Mouse (Mus musculus) heart, postnatal 0 days (tissue): ENCODE data around the gene Cox4i1. TPM values are rescaled to one million over a fixed set of nuclear protein-coding genes. Genes with fewer than 3 reads are reported as not detected.

ENCODE experiments used
- ATAC-seq: fragments of 200-750 bp; cut with Nextera tagmentation; 2 replicates; pipeline ENCODE4 v1.8.0; 2017; ENCODE audit warnings: low read depth, moderate number of reproducible peaks, moderate library complexity; ENCODE audit not compliant: insufficient read depth
- DNase-seq: peaks from one replicate; pipeline ENCODE4 v3.0.0-alpha.2; 2016; ENCODE audit warnings: low spot score
- H3K27ac ChIP-seq: fragments of 300-500 bp; sonication (generic); 2 replicates; pipeline ENCODE4 v1.5.1; 2014; ENCODE audit warnings: low read depth, mild to moderate bottlenecking
- H3K27me3 ChIP-seq: fragments of 300-500 bp; sonication (generic); 2 replicates; pipeline ENCODE4 v1.6.1; 2014; ENCODE audit warnings: low read length, mixed read lengths; ENCODE audit not compliant: control insufficient read depth, insufficient read depth
- H3K36me3 ChIP-seq: fragments of 300-500 bp; sonication (generic); replicated peaks from 2 replicates; pipeline ENCODE4 v1.6.1; 2014; ENCODE audit warnings: low read length, mixed read lengths; ENCODE audit not compliant: control insufficient read depth, insufficient read depth
- H3K4me1 ChIP-seq: fragments of 300-500 bp; sonication (generic); 2 replicates; pipeline ENCODE4 v1.6.1; 2014; ENCODE audit warnings: antibody characterized with exemption; ENCODE audit not compliant: control insufficient read depth, insufficient read depth
- H3K4me2 ChIP-seq: fragments of 300-500 bp; sonication (generic); 2 replicates; pipeline ENCODE4 v1.6.1; 2014; ENCODE audit warnings: low read depth, mild to moderate bottlenecking, low read length, moderate library complexity
- H3K4me3 ChIP-seq: fragments of 300-500 bp; sonication (generic); 2 replicates; pipeline ENCODE4 v1.5.1; 2014; ENCODE audit warnings: low read depth, low read length
- H3K9ac ChIP-seq: fragments of 300-500 bp; sonication (generic); replicated peaks from 2 replicates; pipeline ENCODE4 v1.6.1; 2014; ENCODE audit warnings: low read depth, low read length, mixed read lengths
- H3K9me3 ChIP-seq: fragments of 300-500 bp; sonication (generic); replicated peaks from 2 replicates; pipeline ENCODE4 v1.6.1; 2016; ENCODE audit warnings: low read length; ENCODE audit not compliant: control insufficient read depth
- CTCF ChIP-seq: IDR thresholded peaks from 2 replicates; pipeline ENCODE4 v1.5.1; 2016; ENCODE audit warnings: antibody characterized with exemption, control low read depth, low read depth
- EP300 ChIP-seq: IDR thresholded peaks from 2 replicates; pipeline ENCODE4 v1.6.1; 2016; ENCODE audit warnings: antibody characterized with exemption, low read depth
- WGBS: fragments of 180-500 bp; shearing (Covaris S2); extraction: QIAGEN DNeasy Blood & Tissue Kit; methylation state at CpG from one replicate; pipeline ENCODE4 v1.1.7; 2014; 5-methylcytosine and 5-hydroxymethylcytosine counted together
- polyA plus RNA-seq: library from polyadenylated mRNA; unstranded; fragments of >200 nt; fragmentation: Nextera tagmentation; extraction: Ambion mirVana; gene quantifications from 2 replicates; pipeline ENCODE4 v1.2.1, GENCODE M21; 2015
- total RNA-seq: library from RNA; depleted of rRNA; stranded (reverse); fragments of >200 nt; gene quantifications from 2 replicates; pipeline ENCODE4 v1.2.3, GENCODE M21; 2014; ENCODE audit warnings: low replicate concordance

The Cox4i1 gene
- total and polyA plus RNA-seq, 2 experiments from 2014 or later: 2,021 to 4,528 TPM

DNA sequence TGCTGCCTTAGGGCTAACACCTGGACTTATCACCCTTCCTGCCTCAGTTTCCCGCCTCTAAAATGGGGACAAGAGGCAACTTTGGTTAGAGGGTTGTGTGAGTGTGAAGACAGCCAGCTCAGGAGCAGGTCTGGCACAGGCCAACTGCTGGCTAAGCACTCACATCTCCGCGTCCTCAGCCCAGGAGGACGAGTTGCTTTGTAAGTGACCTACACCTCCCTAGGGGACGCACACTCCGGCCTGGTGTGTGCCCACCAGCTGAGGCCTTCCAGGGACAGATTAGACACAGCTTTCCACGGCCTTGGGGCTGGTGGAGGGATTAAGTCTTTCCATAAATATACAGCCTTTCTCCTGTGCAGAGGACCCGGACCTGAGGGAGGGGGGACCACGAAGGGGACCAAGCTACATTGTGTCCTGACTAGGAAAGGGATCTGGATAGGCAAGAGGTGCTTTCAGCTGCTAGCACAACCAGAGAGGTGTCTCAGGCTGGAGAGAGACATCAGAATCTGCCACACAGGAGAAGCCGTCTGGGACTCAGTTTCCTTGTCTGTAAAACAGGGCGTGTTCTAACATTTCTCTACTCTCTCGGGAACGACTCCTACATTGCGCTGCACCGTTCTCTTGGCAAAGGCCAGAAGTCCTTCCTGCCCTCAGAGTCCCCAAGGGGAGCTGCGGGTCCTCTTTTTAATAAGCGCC lies 34.9 kb upstream of the Cox4i1 start:
- Histone ChIP-seq H3K27ac (no peak overlapping the region), H3K27me3 (peaks cover 2% of the 10 kb centered on the region; the same call in 1 of the 2 replicates), H3K9ac (no peak overlapping the region), H3K4me3 (peak overlapping the region; percentile 59), H3K4me2 (peak overlapping the region; percentile 94), H3K9me3 (no peaks in the 10 kb centered on the region), H3K36me3 (no peaks in the 10 kb centered on the region), H3K4me1 (peaks cover 8% of the 10 kb centered on the region; the same call in 1 of the 2 replicates)
- ATAC-seq: no peak
- DNase-seq: no peak
- 44% methylated on average over 17 of the region's 17 CpGs for WGBS
- TF ChIP-seq CTCF (no peak), EP300 (no peak)

DNA sequence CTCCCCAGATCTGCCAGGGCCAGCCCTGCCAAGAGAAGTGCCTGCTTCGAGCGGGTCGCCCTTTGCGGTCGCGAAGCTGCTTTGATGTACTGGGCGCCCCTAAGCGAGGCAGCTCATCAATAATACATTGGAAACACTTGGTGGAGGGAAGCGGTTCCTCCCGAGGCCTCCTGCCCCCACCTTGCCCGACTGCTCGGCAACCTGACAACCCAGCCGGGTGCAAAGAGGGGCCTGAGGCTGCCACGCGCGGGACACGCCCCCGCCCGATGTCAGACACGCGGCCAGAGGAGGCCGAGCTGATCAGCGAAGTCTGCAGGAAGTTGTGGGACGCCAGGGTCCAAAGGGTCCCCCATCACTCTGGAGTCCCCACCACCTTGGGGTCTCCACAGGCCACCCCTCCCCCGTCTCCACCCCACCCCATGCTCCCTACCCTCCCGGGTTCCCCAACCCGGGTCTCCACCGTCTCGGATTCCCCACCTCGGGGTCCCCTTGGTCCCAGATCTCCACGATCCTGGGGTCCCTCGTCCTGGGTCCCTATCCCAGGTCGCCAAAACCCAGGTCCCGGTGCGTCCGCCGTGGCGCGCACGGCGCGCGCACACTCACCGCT lies 34.3 kb upstream of the Cox4i1 start:
- no peaks in the 10 kb centered on the region for H3K9me3 ChIP-seq
- peak overlapping the region; percentile 59 for H3K4me3 ChIP-seq
- H3K36me3 ChIP-seq: no peaks in the 10 kb centered on the region
- 2% methylated on average over 42 of the region's 44 CpGs for WGBS
- peaks cover 2% of the 10 kb centered on the region; the same call in 1 of the 2 replicates for H3K27me3 ChIP-seq
- H3K27ac ChIP-seq: no peak overlapping the region
- ATAC-seq: no peak
- H3K4me2 ChIP-seq: peak overlapping the region; percentile 94
- no peak for TF ChIP-seq CTCF
- DNase-seq: no peak
- peaks cover 8% of the 10 kb centered on the region; the same call in 1 of the 2 replicates for H3K4me1 ChIP-seq
- H3K9ac ChIP-seq: peak overlapping the region; percentile 55

DNA sequence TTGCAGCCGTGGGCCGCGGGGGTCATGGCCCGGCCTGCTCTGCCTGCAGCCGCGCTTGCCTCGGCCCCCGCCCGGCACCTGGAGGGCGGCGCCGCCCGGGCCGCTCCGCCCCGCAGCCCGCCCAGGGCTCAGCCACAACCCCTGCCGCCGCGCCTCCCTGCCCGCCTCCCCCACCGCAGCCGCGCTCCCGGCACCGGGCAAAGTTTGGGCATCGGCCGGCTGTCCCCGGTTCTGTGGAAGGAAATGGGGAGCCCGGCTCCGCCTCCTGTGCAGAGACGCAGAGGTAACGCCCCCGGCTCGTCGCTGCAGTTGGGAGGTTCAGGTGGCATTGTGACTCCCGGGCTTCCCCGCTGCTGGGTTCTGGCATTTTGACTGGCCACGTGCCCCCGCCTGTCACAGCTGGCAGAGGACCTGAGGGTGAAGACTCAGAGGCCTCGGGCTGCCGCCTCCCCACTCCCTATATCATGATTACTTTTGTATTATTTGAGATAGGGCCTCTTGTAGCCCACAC lies 33.6 kb upstream of the Cox4i1 start:
- Histone ChIP-seq H3K9me3 (no peaks in the 10 kb centered on the region), H3K27me3 (peaks cover 2% of the 10 kb centered on the region; the same call in 1 of the 2 replicates), H3K36me3 (no peaks in the 10 kb centered on the region), H3K27ac (no peak overlapping the region), H3K9ac (peak overlapping the region; percentile 55), H3K4me2 (peak overlapping the region; percentile 94), H3K4me3 (peak overlapping the region; percentile 59), H3K4me1 (peaks cover 8% of the 10 kb centered on the region; the same call in 1 of the 2 replicates)
- no peak for TF ChIP-seq EP300
- no peak for TF ChIP-seq CTCF
- ATAC-seq: peak; percentile 78
- peak; percentile 33 for DNase-seq
- under 1% methylated on average over 28 of the region's 42 CpGs for WGBS

DNA sequence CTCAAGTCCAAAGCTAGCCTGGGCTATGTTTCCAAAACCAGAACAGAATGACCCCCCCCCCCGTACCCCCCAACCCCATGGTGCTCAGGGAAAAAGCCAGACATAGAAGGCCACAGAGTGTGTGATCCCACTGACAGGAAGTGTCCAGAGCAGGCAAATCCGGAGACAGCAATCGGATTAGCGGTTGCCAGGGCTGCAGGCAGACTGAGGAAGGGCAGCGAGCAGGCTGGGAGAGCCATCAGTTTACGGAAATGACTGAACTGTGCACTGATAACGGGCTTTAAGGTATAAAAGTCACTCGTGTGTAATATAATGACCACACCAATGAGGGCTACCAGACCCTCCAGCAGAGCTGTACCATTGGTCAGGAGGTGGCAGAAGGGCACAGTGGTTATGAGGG lies 26.8 kb upstream of the Cox4i1 start:
- no peak overlapping the region for H3K4me2 ChIP-seq
- H3K27me3 ChIP-seq: no peaks in the 10 kb centered on the region; the same call in 1 of the 2 replicates
- no peak for ATAC-seq
- H3K27ac ChIP-seq: no peak overlapping the region
- peaks cover 12% of the 10 kb centered on the region; the same call in 1 of the 2 replicates for H3K4me1 ChIP-seq
- no peaks in the 10 kb centered on the region for H3K9me3 ChIP-seq
- H3K36me3 ChIP-seq: no peaks in the 10 kb centered on the region
- no peak for DNase-seq
- no peak for TF ChIP-seq EP300
- no peak for TF ChIP-seq CTCF
- H3K4me3 ChIP-seq: no peak overlapping the region
- no peak overlapping the region for H3K9ac ChIP-seq
- 20% methylated on average over 8 of the region's 8 CpGs for WGBS

DNA sequence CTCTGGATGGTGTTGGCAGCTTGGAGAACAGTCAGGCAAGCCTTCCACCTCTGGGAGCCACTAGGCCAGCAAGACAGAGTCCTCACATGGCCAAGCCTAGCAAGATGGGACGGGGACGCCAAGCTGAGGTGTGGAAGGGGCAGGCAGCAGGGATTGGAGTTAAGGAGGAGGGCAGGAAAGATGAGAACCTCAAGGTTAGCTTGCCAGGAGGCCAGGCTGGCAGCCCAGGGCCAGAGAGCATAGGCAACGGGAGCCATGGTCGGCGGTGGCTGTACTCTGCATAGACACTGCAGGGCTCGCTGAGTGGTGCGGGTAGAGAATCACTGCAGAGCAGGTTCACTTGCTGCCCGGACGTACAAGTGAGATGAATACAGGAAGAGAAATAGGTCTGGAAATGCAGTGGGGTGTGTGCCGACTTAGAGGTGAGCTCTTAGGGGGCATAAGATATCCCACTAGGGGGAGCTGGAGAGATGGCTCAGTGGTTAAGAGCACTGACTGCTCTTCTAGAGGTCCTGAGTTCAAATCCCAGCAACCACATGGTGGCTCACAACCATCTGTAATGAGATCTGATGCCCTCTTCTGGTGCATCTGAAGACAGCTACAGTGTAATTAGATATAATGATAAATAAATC lies 25.9 kb upstream of the Cox4i1 start:
- Histone ChIP-seq H3K9me3 (no peaks in the 10 kb centered on the region), H3K4me1 (peaks cover 12% of the 10 kb centered on the region; the same call in 1 of the 2 replicates), H3K36me3 (no peaks in the 10 kb centered on the region), H3K4me3 (no peak overlapping the region), H3K4me2 (no peak overlapping the region), H3K27ac (no peak overlapping the region), H3K27me3 (no peaks in the 10 kb centered on the region), H3K9ac (no peak overlapping the region)
- 76% methylated on average over 10 of the region's 10 CpGs for WGBS
- TF ChIP-seq CTCF (0 out of 2 replicates have a peak, but pooled peaks have one; percentile 1), EP300 (no peak)
- DNase-seq (no peak), ATAC-seq (no peak)
